9 mouse cellular contexts compared by ENCODE assay signal in genomic region chr9:66513661-66514255, GRCm38 (mm10). TPM values are rescaled to one million over a fixed set of nuclear protein-coding genes. Genes with fewer than 3 reads are reported as not detected.
DNase-seq lines count a peak whose midpoint lies in the region; ATAC-seq and TF ChIP-seq lines count a peak whose summit lies in the region.
"Had no signal": no experiment of that assay in that cellular context is flagged by ENCODE, and none has a peak within 500 bp of the region (broad histone marks: within the 10 kb centered on the region; RNA-seq: fewer than 3 reads in every experiment).

No protein-coding gene starts in this region.

- TF ChIP-seq POLR2A in heart, adult 2 months (IDR thresholded peaks at IDR 0.05; ENCODE audit: insufficient read depth, low read depth, low read length), result no peak

- peak in 1 of 2 experiments; percentile 34 for DNase-seq in heart, adult 2 months
- DNase-seq in heart, adult 8-10 months (ENCODE audit: low spot score), result no peak
- no peak for DNase-seq in midbrain, embryonic 11.5 days (ENCODE audit: low spot score, missing footprints)
- DNase-seq in layer of hippocampus, adult 18-20 months (ENCODE audit: low spot score in 2 of 2), result no peak
- no peak for DNase-seq in spleen, postnatal 10 days (ENCODE audit: low spot score in 2 of 2)

- H3K4me3 ChIP-seq in heart, adult 2 months, result peak overlapping the region; percentile 77
- no peak overlapping the region for H3K4me3 ChIP-seq in midbrain, embryonic 13.5 days (replicated peaks)
- no peak overlapping the region for H3K4me3 ChIP-seq in midbrain, embryonic 11.5 days (ENCODE audit: low read depth, low read length)
- H3K4me3 ChIP-seq in hindbrain, embryonic 12.5 days, result no peak overlapping the region
- H3K4me3 ChIP-seq in stomach, embryonic 14.5 days (ENCODE audit: low read depth, low read length), result peak overlapping the region; percentile 50; the same call in 1 of the 2 replicates
- H3K4me3 ChIP-seq: neural tube, embryonic 12.5 days had no signal

- intact Hi-C loops in heart, adult 2 months (cut with DNase I), result loop anchor here (2.0 to 5.0 kb wide), 3 partner anchors 79 to 274 kb away; partner anchors contain the start of gene Usp3

- no peaks in the 10 kb centered on the region; the same call in 1 of the 2 replicates for H3K36me3 ChIP-seq in heart, adult 2 months (ENCODE audit: control insufficient read depth, insufficient read depth, low read length)
- H3K36me3 ChIP-seq in midbrain, embryonic 13.5 days, result peaks cover 60% of the 10 kb centered on the region
- H3K36me3 ChIP-seq in midbrain, embryonic 11.5 days (ENCODE audit: control insufficient read depth, insufficient read depth, low read length), result peaks cover 20% of the 10 kb centered on the region; the same call in 1 of the 2 replicates
- H3K36me3 ChIP-seq in hindbrain, embryonic 12.5 days, result peaks cover 55% of the 10 kb centered on the region
- H3K36me3 ChIP-seq in stomach, embryonic 14.5 days (ENCODE audit: control insufficient read depth, insufficient read depth, low read length), result peaks cover 29% of the 10 kb centered on the region; the same call in 1 of the 2 replicates

- ATAC-seq in midbrain, embryonic 13.5 days, result no peak
- no peak for ATAC-seq in midbrain, embryonic 11.5 days (ENCODE audit: low FRiP score)
- ATAC-seq in hindbrain, embryonic 12.5 days (ENCODE audit: low FRiP score), result no peak
- ATAC-seq in stomach, embryonic 14.5 days (ENCODE audit: insufficient number of reproducible peaks, insufficient read depth, low FRiP score, low read depth), result no peak

- H3K27ac ChIP-seq in heart, adult 2 months, result peak overlapping the region; percentile 97
- peak overlapping the region; percentile 96; the same call in 1 of the 2 replicates for H3K27ac ChIP-seq in midbrain, embryonic 13.5 days
- no peak overlapping the region for H3K27ac ChIP-seq in midbrain, embryonic 11.5 days (ENCODE audit: low read depth, low read length)
- H3K27ac ChIP-seq in hindbrain, embryonic 12.5 days, result peak overlapping the region; percentile 94
- peak overlapping the region; percentile 96 for H3K27ac ChIP-seq in stomach, embryonic 14.5 days (ENCODE audit: low read length)
- H3K27ac ChIP-seq: neural tube, embryonic 12.5 days had no signal

- H3K9ac ChIP-seq in heart, adult 2 months (ENCODE audit: low read depth, low read length), result peak overlapping the region; percentile 65
- H3K9ac ChIP-seq in midbrain, embryonic 13.5 days (replicated peaks), result no peak overlapping the region
- H3K9ac ChIP-seq in midbrain, embryonic 11.5 days (ENCODE audit: low read length), result no peak overlapping the region
- no peak overlapping the region for H3K9ac ChIP-seq in hindbrain, embryonic 12.5 days
- no peak overlapping the region; the same call in 1 of the 2 replicates for H3K9ac ChIP-seq in stomach, embryonic 14.5 days (replicated peaks; ENCODE audit: low read depth, low read length)
- H3K9ac ChIP-seq: neural tube, embryonic 12.5 days had no signal

- H3K79me2 ChIP-seq in heart, adult 2 months (replicated peaks; ENCODE audit: control insufficient read depth, insufficient read depth, low read length), result no peaks in the 10 kb centered on the region

- no peak for TF ChIP-seq CTCF in heart, adult 2 months (IDR thresholded peaks at IDR 0.05)

- TF ChIP-seq EP300 in heart, adult 2 months (IDR thresholded peaks at IDR 0.05; ENCODE audit: insufficient read depth, low read depth, low read length), result no peak

- WGBS in heart, adult 2 months, result 56% methylated on average over 4 of the region's 4 CpGs
- 89% methylated on average over 4 of the region's 4 CpGs for WGBS in midbrain, embryonic 13.5 days
- 93% methylated on average over 4 of the region's 4 CpGs for WGBS in midbrain, embryonic 11.5 days
- 88% methylated on average over 4 of the region's 4 CpGs for WGBS in hindbrain, embryonic 12.5 days
- 66% methylated on average over 4 of the region's 4 CpGs for WGBS in stomach, embryonic 14.5 days

- H3K9me3 ChIP-seq in midbrain, embryonic 13.5 days, result no peaks in the 10 kb centered on the region
- no peaks in the 10 kb centered on the region for H3K9me3 ChIP-seq in midbrain, embryonic 11.5 days (ENCODE audit: control insufficient read depth, low read length)
- H3K9me3 ChIP-seq in hindbrain, embryonic 12.5 days (replicated peaks), result no peaks in the 10 kb centered on the region
- H3K9me3 ChIP-seq in stomach, embryonic 14.5 days (ENCODE audit: control insufficient read depth, low read depth, low read length), result no peaks in the 10 kb centered on the region
- H3K9me3 ChIP-seq: neural tube, embryonic 12.5 days had no signal

- H3K4me1 ChIP-seq in heart, adult 2 months (ENCODE audit: control insufficient read depth, insufficient read depth, low read length), result peaks cover 10% of the 10 kb centered on the region
- H3K4me1 ChIP-seq in midbrain, embryonic 13.5 days (replicated peaks), result peaks cover 26% of the 10 kb centered on the region
- peaks cover 20% of the 10 kb centered on the region for H3K4me1 ChIP-seq in midbrain, embryonic 11.5 days (ENCODE audit: control insufficient read depth, insufficient read depth, low read length)
- H3K4me1 ChIP-seq in hindbrain, embryonic 12.5 days, result peaks cover 11% of the 10 kb centered on the region
- peaks cover 25% of the 10 kb centered on the region for H3K4me1 ChIP-seq in stomach, embryonic 14.5 days (ENCODE audit: control insufficient read depth, insufficient read depth, low read length)

- no peaks in the 10 kb centered on the region for H3K27me3 ChIP-seq in heart, adult 2 months (ENCODE audit: control insufficient read depth, insufficient read depth, low read length)
- no peaks in the 10 kb centered on the region for H3K27me3 ChIP-seq in midbrain, embryonic 13.5 days
- H3K27me3 ChIP-seq in midbrain, embryonic 11.5 days (ENCODE audit: control insufficient read depth, insufficient read depth, low read length), result no peaks in the 10 kb centered on the region
- H3K27me3 ChIP-seq in hindbrain, embryonic 12.5 days, result no peaks in the 10 kb centered on the region
- no peaks in the 10 kb centered on the region for H3K27me3 ChIP-seq in stomach, embryonic 14.5 days (ENCODE audit: control insufficient read depth, insufficient read depth, low read length)
- H3K27me3 ChIP-seq: neural tube, embryonic 12.5 days had no signal

- H3K4me2 ChIP-seq in midbrain, embryonic 13.5 days (replicated peaks), result no peak overlapping the region
- H3K4me2 ChIP-seq in midbrain, embryonic 11.5 days, result no peak overlapping the region
- H3K4me2 ChIP-seq in hindbrain, embryonic 12.5 days (replicated peaks), result no peak overlapping the region
- peak overlapping the region; percentile 90 for H3K4me2 ChIP-seq in stomach, embryonic 14.5 days (replicated peaks; ENCODE audit: low read depth, low read length)
- H3K4me2 ChIP-seq: neural tube, embryonic 12.5 days had no signal

RNA-seq across cellular contexts. Expression of gene Fbxl22, which starts 0.6 kb away (rescaled TPM):
- total RNA-seq in heart, adult 2 months (2021), result 10 to 100 TPM; 24.7 to 32.5 TPM
- polyA plus RNA-seq in heart, adult 2 months (2012; rRNA removed), result 48.5 and 71.4 TPM in 2 replicates
- 10 to 100 TPM; 28.1 to 43.0 (median 31.0) TPM for total RNA-seq in heart, adult 8-10 months (2022)
- 1.7 and 2.2 TPM in 2 replicates for polyA plus RNA-seq in midbrain, embryonic 13.5 days (2015; fragmentation: Nextera tagmentation; extraction: Ambion mirVana)
- 1.8 and 2.1 TPM in 2 replicates for polyA plus RNA-seq in midbrain, embryonic 11.5 days (2014; fragmentation: Nextera tagmentation; extraction: Ambion mirVana)
- polyA plus RNA-seq in hindbrain, embryonic 12.5 days (2016; fragmentation: Nextera tagmentation; extraction: Ambion mirVana), result 1.9 and 2.8 TPM in 2 replicates
- polyA plus RNA-seq in stomach, embryonic 14.5 days (2014; fragmentation: Nextera tagmentation; extraction: Ambion mirVana), result 20.7 and 21.5 TPM in 2 replicates
- total RNA-seq in layer of hippocampus, adult 18-20 months (2021), result under 1 TPM; 0.20 to 0.30 TPM

Comparison
In these comparisons a context has a peak if more than half of its experiments do, and no peak if none do; other contexts are left out.
1. H3K4me3 ChIP-seq: peak in heart, adult 2 months (single experiment) and stomach, embryonic 14.5 days (single experiment); none in midbrain, embryonic 13.5 days (single experiment), midbrain, embryonic 11.5 days (single experiment) and hindbrain, embryonic 12.5 days (single experiment).